Mouse (Mus musculus) liver, adult 2 months (tissue): ENCODE data around the gene St7l.

Source experiments
- CTCF ChIP-seq: fragments of 200-500 bp; IDR thresholded peaks from 2 replicates; pipeline ENCODE4 v1.5.1; 2011; ENCODE audit warnings: low read depth, low read length, control low read depth
- POLR2A ChIP-seq: fragments of 200-500 bp; IDR thresholded peaks from 2 replicates; pipeline ENCODE4 v1.6.1; 2011; ENCODE audit warnings: low read length, control low read depth; ENCODE audit not compliant: insufficient read depth; ENCODE audit errors: extremely low read depth

DNA sequence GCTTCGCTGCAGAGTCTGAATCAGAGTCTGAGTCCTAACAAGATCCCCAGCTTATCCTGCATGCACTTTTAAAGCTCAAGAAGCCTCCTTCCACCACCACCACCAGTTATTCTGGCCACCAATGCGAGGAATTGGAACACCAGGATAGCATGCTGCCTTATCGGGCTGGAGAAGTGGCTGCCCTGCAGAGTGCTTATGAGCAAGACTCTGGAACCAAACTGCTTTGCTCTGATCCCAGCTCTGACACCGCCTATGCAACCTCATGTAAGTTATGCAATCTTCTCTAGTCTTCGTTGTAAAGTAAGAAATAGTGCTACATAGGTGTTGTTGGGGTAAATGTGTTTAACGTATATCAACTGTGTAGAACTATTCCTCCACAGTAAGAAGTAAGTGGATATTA is 65.6 kb downstream of the St7l start:
- TF ChIP-seq POLR2A (no peak), CTCF (no peak)
